Mouse (Mus musculus): ENCODE measurements around the gene Prep. TPM values are rescaled to one million over a fixed set of nuclear protein-coding genes. Genes with fewer than 3 reads are reported as not detected.

Prep gene
- 13.5 and 14.0 TPM in 2 replicates for polyA plus RNA-seq (2015; fragmentation: Nextera tagmentation; extraction: Ambion mirVana)

DNA sequence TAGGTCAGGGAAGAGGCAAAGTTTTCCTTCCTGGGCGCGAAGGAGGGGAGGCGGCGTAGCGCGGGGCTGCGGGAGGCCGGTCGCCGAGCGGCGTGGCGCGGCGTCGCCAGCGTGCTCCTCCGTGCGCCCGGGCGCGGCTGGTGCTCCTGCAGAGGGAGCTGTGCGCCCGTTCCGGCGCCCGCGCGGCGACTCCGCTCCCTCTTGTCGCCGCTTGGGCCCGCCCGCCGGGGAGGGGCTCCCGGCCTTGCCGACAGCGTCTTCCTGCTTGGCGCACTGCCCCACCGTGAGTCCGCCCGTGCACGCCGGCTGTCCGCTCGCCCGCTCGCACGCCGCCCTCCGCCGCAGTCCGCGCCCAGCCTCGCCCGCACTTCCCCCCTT lies at the start of gene Prep:
Prep (plus strand) TSS at position 273 of the 378 bp plus-strand sequence.

DNA sequence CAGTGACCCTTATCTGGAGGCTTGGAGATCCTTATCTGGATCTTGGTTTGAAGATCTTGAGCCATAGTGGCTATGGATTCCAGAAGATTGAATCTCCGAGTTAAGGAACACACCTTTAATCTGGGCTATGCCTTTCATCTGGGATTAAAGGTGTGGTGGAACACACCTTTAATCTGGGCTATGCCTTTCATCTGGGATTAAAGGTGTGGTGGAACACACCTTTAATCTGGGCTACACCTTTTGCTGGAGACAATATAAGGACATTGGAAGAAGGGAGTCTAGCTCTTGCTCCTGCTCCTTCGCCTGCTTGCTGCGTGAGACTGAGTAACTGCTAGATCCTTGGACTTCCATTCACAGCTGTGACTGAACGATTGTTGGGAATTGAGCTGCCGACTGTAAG lies 110.8 kb downstream of the Prep start, which contains the start of gene Popdc3:
Popdc3 (plus strand) TSS at position 301 of the 400 bp plus-strand sequence.

Small RNAs within 50 kb of the gene (microRNA-seq; reads per million reads assigned to microRNA genes)
- 0 reads per million in 2 experiments for gene Gm23766

Other genes starting within 250 kb of the Prep start
- gene Popdc3, start 110.9 kb downstream of the Prep start, polyA plus RNA-seq (2015; fragmentation: Nextera tagmentation; extraction: Ambion mirVana): 42.8 and 55.1 TPM in 2 replicates

All from skeletal muscle tissue, postnatal 0 days (tissue).